Mouse (Mus musculus): ENCODE data around the gene Kifc5b. TPM values are rescaled to one million over a fixed set of nuclear protein-coding genes. Genes with fewer than 3 reads are reported as not detected.
"Not testable (repeated sequence)": the region's sequence is repeated elsewhere in the genome, so short reads cannot be mapped to it uniquely, and the experiment has no call there.

Kifc5b gene
- polyA plus RNA-seq, 1 experiment from 2014 or later = 4.3 TPM

GRCm38 (mm10) chr17:26887926-26888325, 29.0 kb upstream of the Kifc5b start:
- no peak overlapping the region for H3K9ac ChIP-seq (replicated peaks)
- no peak overlapping the region for H3K4me3 ChIP-seq
- ATAC-seq (replicated peaks) = no peak
- H3K27me3 ChIP-seq = 0 out of 2 replicates have a peak, but pooled peaks cover 8% of the 10 kb centered on the region
- no peaks in the 10 kb centered on the region for H3K9me3 ChIP-seq
- no peak overlapping the region for H3K4me2 ChIP-seq (replicated peaks)
- 24% methylated on average over 3 of the region's 3 CpGs for WGBS
- H3K27ac ChIP-seq (replicated peaks) = no peak overlapping the region
- peaks cover 28% of the 10 kb centered on the region for H3K4me1 ChIP-seq
- H3K36me3 ChIP-seq = no peaks in the 10 kb centered on the region

- H3K4me3 ChIP-seq = no peak overlapping the region
- peaks cover 25% of the 10 kb centered on the region for H3K4me1 ChIP-seq
- 0 out of 2 replicates have a peak overlapping the region, but pooled peaks have one; percentile 30 for H3K9ac ChIP-seq (replicated peaks)
- H3K9me3 ChIP-seq = no peaks in the 10 kb centered on the region
- ATAC-seq (replicated peaks) = peak; percentile 81
- H3K27ac ChIP-seq (replicated peaks) = peak overlapping the region; percentile 83
- H3K4me2 ChIP-seq (replicated peaks) = peak overlapping the region; percentile 26
- no peaks in the 10 kb centered on the region for H3K36me3 ChIP-seq
- H3K27me3 ChIP-seq = no peaks in the 10 kb centered on the region
- WGBS = 13% methylated on average over 16 of the region's 16 CpGs
Observed at GRCm38 (mm10) chr17:26892635-26893375, 24.1 kb upstream of the Kifc5b start.

- WGBS = 37% methylated on average over 6 of the region's 6 CpGs
- no peaks in the 10 kb centered on the region for H3K27me3 ChIP-seq
- peaks cover 25% of the 10 kb centered on the region for H3K4me1 ChIP-seq
- H3K27ac ChIP-seq (replicated peaks) = peak overlapping the region; percentile 83
- H3K9ac ChIP-seq (replicated peaks) = no peak overlapping the region
- H3K36me3 ChIP-seq = no peaks in the 10 kb centered on the region
- no peak overlapping the region for H3K4me2 ChIP-seq (replicated peaks)
- no peak for ATAC-seq (replicated peaks)
- no peaks in the 10 kb centered on the region for H3K9me3 ChIP-seq
- no peak overlapping the region for H3K4me3 ChIP-seq
Observed at GRCm38 (mm10) chr17:26893492-26893891, 23.4 kb upstream of the Kifc5b start.

GRCm38 (mm10) chr17:26894342-26894741, 22.5 kb upstream of the Kifc5b start:
- Histone ChIP-seq H3K36me3 (no peaks in the 10 kb centered on the region), H3K4me3 (no peak overlapping the region), H3K27me3 (no peaks in the 10 kb centered on the region), H3K9me3 (no peaks in the 10 kb centered on the region), H3K4me1 (peaks cover 25% of the 10 kb centered on the region), H3K27ac (replicated peaks) (no peak overlapping the region), H3K4me2 (replicated peaks) (no peak overlapping the region), H3K9ac (replicated peaks) (no peak overlapping the region)
- no peak for ATAC-seq (replicated peaks)
- WGBS = 70% methylated on average over 6 of the region's 6 CpGs

- no peaks in the 10 kb centered on the region for H3K36me3 ChIP-seq
- no peak overlapping the region for H3K4me3 ChIP-seq
- no peak overlapping the region for H3K27ac ChIP-seq (replicated peaks)
- H3K4me2 ChIP-seq (replicated peaks) = no peak overlapping the region
- H3K4me1 ChIP-seq = peaks cover 25% of the 10 kb centered on the region
- no peak overlapping the region for H3K9ac ChIP-seq (replicated peaks)
- no peak for ATAC-seq (replicated peaks)
- 13% methylated on average over 10 of the region's 10 CpGs for WGBS
- H3K9me3 ChIP-seq = no peaks in the 10 kb centered on the region
- no peaks in the 10 kb centered on the region for H3K27me3 ChIP-seq
Observed at GRCm38 (mm10) chr17:26895578-26895977, 21.3 kb upstream of the Kifc5b start.

GRCm38 (mm10) chr17:26900916-26901315, 16.0 kb upstream of the Kifc5b start:
- WGBS = 80% methylated on average over 6 of the region's 6 CpGs
- Histone ChIP-seq H3K9ac (replicated peaks) (no peak overlapping the region), H3K4me1 (no peaks in the 10 kb centered on the region), H3K27ac (replicated peaks) (no peak overlapping the region), H3K36me3 (no peaks in the 10 kb centered on the region), H3K4me2 (replicated peaks) (no peak overlapping the region), H3K4me3 (no peak overlapping the region), H3K9me3 (no peaks in the 10 kb centered on the region), H3K27me3 (no peaks in the 10 kb centered on the region)
- no peak for ATAC-seq (replicated peaks)

- WGBS = 58% methylated on average over 5 of the region's 5 CpGs
- Histone ChIP-seq H3K27ac (replicated peaks) (no peak overlapping the region), H3K4me3 (no peak overlapping the region), H3K9me3 (no peaks in the 10 kb centered on the region), H3K27me3 (no peaks in the 10 kb centered on the region), H3K9ac (replicated peaks) (no peak overlapping the region), H3K4me2 (replicated peaks) (no peak overlapping the region), H3K4me1 (peaks cover 2% of the 10 kb centered on the region; the same call in 1 of the 2 replicates), H3K36me3 (no peaks in the 10 kb centered on the region)
- no peak for ATAC-seq (replicated peaks)
Observed at GRCm38 (mm10) chr17:26904320-26904719, 12.6 kb upstream of the Kifc5b start.

GRCm38 (mm10) chr17:26907506-26907905, 9.4 kb upstream of the Kifc5b start:
- not testable (repeated sequence) for H3K4me1 ChIP-seq; H3K9me3 ChIP-seq; ATAC-seq (replicated peaks); H3K4me3 ChIP-seq; H3K27me3 ChIP-seq; H3K4me2 ChIP-seq (replicated peaks); H3K36me3 ChIP-seq; H3K27ac ChIP-seq (replicated peaks); H3K9ac ChIP-seq (replicated peaks)
- 62% methylated on average over 15 of the region's 15 CpGs for WGBS

- Histone ChIP-seq H3K9me3 (no peaks in the 10 kb centered on the region), H3K36me3 (no peaks in the 10 kb centered on the region), H3K4me3 (no peak overlapping the region), H3K27ac (replicated peaks) (no peak overlapping the region), H3K27me3 (no peaks in the 10 kb centered on the region), H3K4me2 (replicated peaks) (no peak overlapping the region), H3K9ac (replicated peaks) (no peak overlapping the region), H3K4me1 (peaks cover 16% of the 10 kb centered on the region)
- ATAC-seq (replicated peaks) = no peak
- 35% methylated on average over 1 of the region's 1 CpGs for WGBS
Observed at GRCm38 (mm10) chr17:26915248-26915647, 1.6 kb upstream of the Kifc5b start.

- H3K4me2 ChIP-seq (replicated peaks) = peak overlapping the region; percentile 82
- H3K9ac ChIP-seq (replicated peaks) = peak overlapping the region; percentile 56
- peak overlapping the region; percentile 71 for H3K4me3 ChIP-seq
- WGBS = 4% methylated on average over 12 of the region's 12 CpGs
- H3K4me1 ChIP-seq = peaks cover 16% of the 10 kb centered on the region
- not testable (repeated sequence) for H3K9me3 ChIP-seq; H3K27me3 ChIP-seq; H3K36me3 ChIP-seq; H3K27ac ChIP-seq (replicated peaks); ATAC-seq (replicated peaks)
Observed at GRCm38 (mm10) chr17:26917560-26917959, 669 bp downstream of the Kifc5b start.

- Histone ChIP-seq H3K27ac (replicated peaks) (no peak overlapping the region), H3K36me3 (no peaks in the 10 kb centered on the region), H3K9ac (replicated peaks) (no peak overlapping the region; the same call in 1 of the 2 replicates), H3K4me2 (replicated peaks) (peak overlapping the region; percentile 82), H3K9me3 (no peaks in the 10 kb centered on the region), H3K4me3 (peak overlapping the region; percentile 71), H3K27me3 (no peaks in the 10 kb centered on the region), H3K4me1 (peaks cover 16% of the 10 kb centered on the region)
- WGBS = 72% methylated on average over 2 of the region's 2 CpGs
- ATAC-seq (replicated peaks) = no peak
Observed at GRCm38 (mm10) chr17:26918343-26918742, 1.5 kb downstream of the Kifc5b start.

GRCm38 (mm10) chr17:26919516-26919915, 2.6 kb downstream of the Kifc5b start:
- H3K9me3 ChIP-seq; H3K36me3 ChIP-seq; H3K27ac ChIP-seq (replicated peaks); H3K9ac ChIP-seq (replicated peaks); ATAC-seq (replicated peaks); H3K4me3 ChIP-seq; H3K4me2 ChIP-seq (replicated peaks); H3K27me3 ChIP-seq: not testable (repeated sequence)
- H3K4me1 ChIP-seq = peaks cover 16% of the 10 kb centered on the region
- WGBS = 80% methylated on average over 2 of the region's 2 CpGs

- H3K36me3 ChIP-seq; H3K9me3 ChIP-seq; H3K27me3 ChIP-seq; ATAC-seq (replicated peaks); H3K27ac ChIP-seq (replicated peaks); H3K4me2 ChIP-seq (replicated peaks); H3K9ac ChIP-seq (replicated peaks); H3K4me3 ChIP-seq: not testable (repeated sequence)
- H3K4me1 ChIP-seq = peaks cover 14% of the 10 kb centered on the region
- 85% methylated on average over 6 of the region's 6 CpGs for WGBS
Observed at GRCm38 (mm10) chr17:26922368-26922767, 5.5 kb downstream of the Kifc5b start.
